Mouse (Mus musculus): ENCODE measurements around the gene Rps9.
"Not testable (repeated sequence)": the region's sequence is repeated elsewhere in the genome, so short reads cannot be mapped to it uniquely, and the experiment has no call there.

Gene Rps9

GRCm38 (mm10) chr7:3703148-3703878 is 480 bp upstream of the Rps9 start:
- DNase-seq = no peak

GRCm38 (mm10) chr7:3704475-3704874 is 682 bp downstream of the Rps9 start:
- no peak for DNase-seq

- DNase-seq = peak; percentile 9
These were observed 1.7 kb downstream of the Rps9 start for GRCm38 (mm10) chr7:3705461-3705860.

GRCm38 (mm10) chr7:3705911-3706310 is 2.1 kb downstream of the Rps9 start:
- DNase-seq = no peak

- DNase-seq = no peak
These were observed 2.6 kb downstream of the Rps9 start for GRCm38 (mm10) chr7:3706343-3706934.

GRCm38 (mm10) chr7:3707027-3707426 is 3.2 kb downstream of the Rps9 start:
- DNase-seq = no peak

GRCm38 (mm10) chr7:3707568-3708413 is 4.0 kb downstream of the Rps9 start:
- DNase-seq = no peak

- DNase-seq = not testable (repeated sequence)
These were observed 4.7 kb downstream of the Rps9 start for GRCm38 (mm10) chr7:3708447-3708980.

GRCm38 (mm10) chr7:3709000-3709399 is 5.2 kb downstream of the Rps9 start:
- DNase-seq = no peak

- DNase-seq = no peak
These were observed 8.6 kb downstream of the Rps9 start for GRCm38 (mm10) chr7:3712264-3712942.

- DNase-seq = no peak
These were observed 11.5 kb downstream of the Rps9 start for GRCm38 (mm10) chr7:3715249-3715648.

GRCm38 (mm10) chr7:3720268-3720667 is 16.5 kb downstream of the Rps9 start, which contains the start of gene Pirb:
TSS of gene Pirb (minus strand) at chr7:3720391.
- not testable (repeated sequence) for DNase-seq

- not testable (repeated sequence) for DNase-seq
These were observed 21.7 kb downstream of the Rps9 start for GRCm38 (mm10) chr7:3725459-3725858.

- not testable (repeated sequence) for DNase-seq
These were observed 28.9 kb downstream of the Rps9 start for GRCm38 (mm10) chr7:3732675-3733074.

Data from cerebellum, adult 8-10 months (tissue).